8 mouse cellular contexts compared by ENCODE assay signal in genomic region chr7:62209117-62209700, GRCm38 (mm10).
DNase-seq lines count a peak whose midpoint lies in the region; ATAC-seq and TF ChIP-seq lines count a peak whose summit lies in the region.

No protein-coding gene starts in this region.

- WGBS in kidney, adult 2 months, result 33% methylated on average over 12 of the region's 12 CpGs
- WGBS in cerebellum, adult 2 months, result 31% methylated on average over 12 of the region's 12 CpGs
- 33% methylated on average over 12 of the region's 12 CpGs for WGBS in forebrain, postnatal 0 days
- 30% methylated on average over 12 of the region's 12 CpGs for WGBS in midbrain, embryonic 13.5 days

- H3K4me3 ChIP-seq in kidney, adult 2 months (ENCODE audit: insufficient read depth, low read depth, low read length), result peak overlapping the region; percentile 8; the same call in 1 of the 2 replicates
- H3K4me3 ChIP-seq in cerebellum, adult 2 months (replicated peaks; ENCODE audit: insufficient read depth, low read depth, low read length), result peak overlapping the region; percentile 92
- H3K4me3 ChIP-seq in forebrain, postnatal 0 days (ENCODE audit: low read depth, low read length), result peak overlapping the region; percentile 34
- peak overlapping the region; percentile 43 for H3K4me3 ChIP-seq in midbrain, embryonic 13.5 days (replicated peaks)

- no peak overlapping the region for H3K27ac ChIP-seq in kidney, adult 2 months (ENCODE audit: insufficient read depth, low read depth, low read length)
- H3K27ac ChIP-seq in cerebellum, adult 2 months (ENCODE audit: insufficient read depth, low read length), result no peak overlapping the region
- no peak overlapping the region for H3K27ac ChIP-seq in forebrain, postnatal 0 days (ENCODE audit: low read depth, low read length)
- H3K27ac ChIP-seq in midbrain, embryonic 13.5 days, result no peak overlapping the region

- H3K4me1 ChIP-seq in kidney, adult 2 months (ENCODE audit: control insufficient read depth, insufficient read depth, low read length), result no peaks in the 10 kb centered on the region
- H3K4me1 ChIP-seq in cerebellum, adult 2 months (ENCODE audit: control insufficient read depth, insufficient read depth, low read length), result no peaks in the 10 kb centered on the region
- no peaks in the 10 kb centered on the region for H3K4me1 ChIP-seq in forebrain, postnatal 0 days (ENCODE audit: insufficient read depth)
- no peaks in the 10 kb centered on the region; the same call in 1 of the 2 replicates for H3K4me1 ChIP-seq in midbrain, embryonic 13.5 days (replicated peaks)

- H3K9ac ChIP-seq in forebrain, postnatal 0 days, result peak overlapping the region; percentile 33; the same call in 1 of the 2 replicates
- H3K9ac ChIP-seq in midbrain, embryonic 13.5 days (replicated peaks), result peak overlapping the region; percentile 51

- ATAC-seq in forebrain, postnatal 0 days, result peak; percentile 97
- ATAC-seq in midbrain, embryonic 13.5 days, result peak; percentile 94

- H3K9me3 ChIP-seq in forebrain, postnatal 0 days (ENCODE audit: low read length), result no peaks in the 10 kb centered on the region
- H3K9me3 ChIP-seq in midbrain, embryonic 13.5 days, result no peaks in the 10 kb centered on the region

- no peaks in the 10 kb centered on the region for H3K27me3 ChIP-seq in kidney, adult 2 months (replicated peaks; ENCODE audit: control insufficient read depth, insufficient read depth, low read length)
- H3K27me3 ChIP-seq in cerebellum, adult 2 months (ENCODE audit: control insufficient read depth, insufficient read depth, low read length), result no peaks in the 10 kb centered on the region
- no peaks in the 10 kb centered on the region for H3K27me3 ChIP-seq in forebrain, postnatal 0 days (ENCODE audit: insufficient read depth, low read length)
- H3K27me3 ChIP-seq in midbrain, embryonic 13.5 days, result no peaks in the 10 kb centered on the region

- no peaks in the 10 kb centered on the region for H3K36me3 ChIP-seq in kidney, adult 2 months (ENCODE audit: control insufficient read depth, insufficient read depth, low read length)
- H3K36me3 ChIP-seq in forebrain, postnatal 0 days (ENCODE audit: insufficient read depth), result peaks cover 3% of the 10 kb centered on the region; the same call in 1 of the 2 replicates
- H3K36me3 ChIP-seq in midbrain, embryonic 13.5 days, result 0 out of 2 replicates have a peak, but pooled peaks cover 2% of the 10 kb centered on the region

- no peak for TF ChIP-seq POLR2A in kidney, adult 2 months (IDR thresholded peaks at IDR 0.05; ENCODE audit: low read depth, low read length)
- TF ChIP-seq POLR2A in cerebellum, adult 2 months (IDR thresholded peaks at IDR 0.05; ENCODE audit: borderline replicate concordance, insufficient read depth, low read length), result peak; percentile 12; the same call in 1 of the 2 replicates

- no peak; the same call in 1 of the 2 replicates for TF ChIP-seq CTCF in kidney, adult 2 months (conservative IDR thresholded peaks at IDR 0.05; ENCODE audit: insufficient read depth, insufficient read length, low read depth, low read length)
- TF ChIP-seq CTCF in cerebellum, adult 2 months (IDR thresholded peaks at IDR 0.05; ENCODE audit: borderline replicate concordance, insufficient read depth, low read depth, low read length), result peak; percentile 51; the same call in 1 of the 2 replicates
- peak; percentile 72 for TF ChIP-seq CTCF in forebrain, postnatal 0 days (IDR thresholded peaks at IDR 0.05; ENCODE audit: low read depth)

- no peak overlapping the region for H3K4me2 ChIP-seq in forebrain, postnatal 0 days (ENCODE audit: low read depth)
- peak overlapping the region; percentile 11; the same call in 1 of the 2 replicates for H3K4me2 ChIP-seq in midbrain, embryonic 13.5 days (replicated peaks)

- no peak for DNase-seq in kidney, adult 2 months
- DNase-seq in kidney, adult 11 months, result no peak
- peak; percentile 39 to 47 for DNase-seq in cerebellum, adult 2 months
- peak; percentile 84 for DNase-seq in forebrain, postnatal 0 days
- peak; percentile 5 for DNase-seq in layer of hippocampus, adult 9-10 months (ENCODE audit: low spot score)
- DNase-seq in yolk sac, embryonic 10.5 days (ENCODE audit: low spot score), result peak; percentile 7
- DNase-seq in spleen, postnatal 36 days (ENCODE audit: low spot score in 2 of 2), result no peak

Comparison
In these comparisons a context has a peak if more than half of its experiments do, and no peak if none do; other contexts are left out.
1. DNase-seq: peak in cerebellum, adult 2 months (2 of 2), forebrain, postnatal 0 days (single experiment), layer of hippocampus, adult 9-10 months (single experiment) and yolk sac, embryonic 10.5 days (single experiment); none in kidney, adult 2 months (single experiment), kidney, adult 11 months (single experiment) and spleen, postnatal 36 days (0 of 2).
2. H3K4me3 ChIP-seq: peak in every context shown above with its lines; median percentile 92 in cerebellum, adult 2 months; 43 in midbrain, embryonic 13.5 days; 34 in forebrain, postnatal 0 days; 8 in kidney, adult 2 months.